Mouse (Mus musculus): ENCODE data around the gene Shprh.
"Not testable (repeated sequence)": the region's sequence is repeated elsewhere in the genome, so short reads cannot be mapped to it uniquely, and the experiment has no call there.

The Shprh gene

GRCm38 (mm10) chr10:11148884-11149741, at the start of gene Shprh:
Shprh (plus strand) TSS chr10:11149427.
- DNase-seq (ENCODE audit: low spot score) = peak; percentile 99

DNA sequence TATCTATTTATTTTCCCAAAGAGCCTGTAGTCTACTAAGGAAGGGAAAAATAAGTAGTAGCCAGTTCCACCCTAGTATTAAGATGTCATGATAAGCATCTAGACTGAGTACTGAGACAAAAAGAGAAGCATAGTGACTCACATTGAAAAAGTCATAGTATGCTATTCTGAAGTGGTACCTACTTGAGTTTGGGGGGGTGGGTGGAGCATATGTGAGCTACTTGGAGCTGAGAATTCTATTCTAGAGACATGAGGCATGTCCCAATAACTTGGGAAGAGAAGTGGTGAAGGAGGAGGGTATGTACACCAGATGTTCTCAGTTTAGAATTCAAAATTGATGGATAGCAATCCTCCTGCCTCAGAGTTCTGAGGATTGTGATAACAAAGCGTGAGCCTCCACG, 27.4 kb upstream of the Shprh start:
- no peak for DNase-seq (ENCODE audit: low spot score)

GRCm38 (mm10) chr10:11145580-11145979, 3.6 kb upstream of the Shprh start:
- DNase-seq (ENCODE audit: low spot score) = no peak

DNA sequence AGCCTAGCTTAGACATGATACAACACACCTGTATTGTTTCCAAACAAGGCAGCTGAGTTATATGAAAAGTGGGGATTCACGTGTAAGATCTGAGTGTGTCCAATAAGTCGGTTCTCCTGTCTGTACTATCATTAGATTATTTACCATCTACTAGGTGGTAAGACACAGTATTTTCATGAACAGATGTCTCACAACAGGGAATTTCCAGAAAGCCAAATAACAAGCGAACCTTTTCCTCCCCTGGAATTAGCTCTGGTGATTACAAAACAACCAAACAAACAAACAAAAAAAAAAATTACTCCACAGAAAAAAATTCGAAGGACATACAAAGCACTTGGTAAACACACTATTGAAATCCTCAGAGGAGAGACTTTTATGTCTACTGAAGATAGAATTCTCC, 781 bp upstream of the Shprh start:
- no peak for DNase-seq (ENCODE audit: low spot score)

DNA sequence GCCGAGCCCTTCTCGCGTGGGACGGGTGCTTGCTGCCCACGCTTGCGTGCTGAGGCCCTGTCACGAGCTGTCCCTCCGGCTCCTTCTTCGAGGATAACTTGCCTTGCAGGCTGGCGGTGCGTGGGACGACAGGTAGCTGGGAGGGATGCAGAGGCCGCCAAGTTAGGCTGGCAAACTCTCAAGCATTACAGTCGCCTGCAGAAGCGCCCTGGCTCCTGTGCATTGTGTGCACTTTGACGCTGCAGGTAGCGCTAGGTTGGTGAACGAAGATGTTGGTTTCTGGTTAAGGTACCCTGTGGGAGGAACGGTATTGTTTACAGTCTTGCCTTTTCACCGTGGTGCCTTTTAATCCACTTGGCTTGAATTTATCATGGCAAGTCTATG, 507 bp downstream of the Shprh start:
- no peak for DNase-seq (ENCODE audit: low spot score)

DNA sequence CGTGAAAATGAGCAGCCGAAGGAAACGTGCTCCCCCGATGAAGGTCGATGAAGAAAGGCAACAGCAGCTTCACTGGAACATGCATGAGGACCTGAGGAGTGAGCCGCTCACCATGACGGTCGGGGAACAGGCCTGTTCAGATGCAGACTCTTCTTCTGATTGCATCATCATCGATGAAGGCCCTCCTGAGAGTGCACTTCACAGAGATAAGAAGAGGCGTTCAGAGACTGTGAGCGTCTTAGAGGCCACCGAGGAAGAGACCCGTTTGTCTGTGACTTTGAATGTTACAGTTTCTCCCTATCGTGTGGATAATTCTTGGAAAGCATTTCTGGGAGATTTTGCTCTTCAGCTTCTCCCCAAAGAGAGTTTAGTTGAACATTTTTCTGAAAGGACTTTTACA, 2.4 kb downstream of the Shprh start:
- no peak for DNase-seq (ENCODE audit: low spot score)

GRCm38 (mm10) chr10:11157039-11157438, 7.8 kb downstream of the Shprh start:
- DNase-seq (ENCODE audit: low spot score) = no peak

- no peak for DNase-seq (ENCODE audit: low spot score)
Measured at GRCm38 (mm10) chr10:11164537-11164936, 15.3 kb downstream of the Shprh start.

DNA sequence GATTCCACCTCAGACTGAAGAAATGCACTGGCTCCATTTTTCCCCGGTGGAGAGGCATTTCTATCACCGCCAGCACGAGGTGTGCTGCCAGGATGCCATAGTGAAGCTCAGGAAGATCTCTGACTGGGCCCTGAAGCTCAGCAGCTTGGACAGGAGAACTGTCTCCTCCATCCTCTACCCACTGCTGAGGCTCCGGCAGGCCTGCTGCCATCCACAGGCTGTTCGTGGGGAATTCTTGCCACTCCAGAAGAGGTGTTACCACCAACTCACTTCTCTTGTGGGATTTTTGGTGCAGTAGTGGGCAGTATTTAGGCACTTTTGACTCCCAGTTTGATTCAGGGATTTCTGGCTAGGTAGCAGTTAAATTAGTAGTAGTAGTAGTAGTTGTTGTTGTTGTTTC, 21.0 kb downstream of the Shprh start:
- no peak for DNase-seq (ENCODE audit: low spot score)

GRCm38 (mm10) chr10:11171615-11172014, 22.4 kb downstream of the Shprh start:
- DNase-seq (ENCODE audit: low spot score) = no peak

DNA sequence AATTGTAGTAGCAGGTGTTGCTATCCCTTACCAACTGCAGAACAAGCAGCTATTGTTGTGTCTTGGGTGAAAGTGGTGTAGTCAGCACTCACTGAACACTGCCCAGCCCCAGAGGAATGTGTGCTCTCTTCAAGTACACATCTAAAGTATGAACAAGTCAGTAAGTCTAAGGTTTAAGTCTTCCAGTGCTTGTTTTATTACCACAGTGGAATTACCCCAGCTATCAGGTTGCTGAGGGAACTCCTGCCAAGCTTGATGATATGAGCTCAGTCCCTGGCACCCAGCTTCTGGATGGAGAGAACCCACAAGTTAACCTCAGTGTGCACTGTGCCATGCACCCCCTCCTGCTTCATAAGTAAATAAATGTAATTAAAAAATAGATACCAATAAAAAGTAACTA, 23.3 kb downstream of the Shprh start:
- DNase-seq (ENCODE audit: low spot score) = no peak

DNA sequence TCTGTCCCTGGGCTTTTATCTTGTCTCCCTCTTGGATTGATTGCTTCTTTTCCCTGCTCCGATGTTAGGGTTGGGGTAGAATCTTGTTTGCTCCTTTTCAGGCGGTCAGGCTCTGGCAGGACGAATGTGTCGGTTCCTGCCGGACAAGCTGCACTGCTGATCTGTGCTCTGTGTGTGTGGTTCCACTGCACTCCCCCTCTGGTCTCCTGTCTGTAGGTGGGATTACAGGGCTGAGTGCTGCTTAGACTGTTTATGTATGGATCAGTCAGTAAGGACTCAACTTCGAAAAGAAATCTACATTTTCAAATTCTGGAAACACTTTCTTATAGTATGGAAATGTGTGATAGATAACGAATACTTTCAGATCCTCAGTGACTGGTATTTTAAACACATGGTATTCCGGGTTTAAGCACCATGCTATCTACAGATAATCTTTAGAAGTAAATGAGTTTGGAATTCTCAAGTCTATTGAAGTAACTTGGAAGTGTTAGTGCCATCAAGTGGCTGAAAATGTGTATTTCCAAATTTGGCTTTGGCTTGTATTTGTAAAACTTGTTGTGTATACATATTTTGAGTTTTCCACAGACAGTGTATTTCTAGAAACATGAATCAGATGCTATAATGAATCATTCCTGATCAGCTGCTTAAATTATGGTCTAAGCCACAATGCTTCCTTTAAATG, 26.7 kb downstream of the Shprh start:
- DNase-seq (ENCODE audit: low spot score) = no peak

- DNase-seq (ENCODE audit: low spot score) = no peak
Measured at GRCm38 (mm10) chr10:11180077-11180476, 30.9 kb downstream of the Shprh start.

DNA sequence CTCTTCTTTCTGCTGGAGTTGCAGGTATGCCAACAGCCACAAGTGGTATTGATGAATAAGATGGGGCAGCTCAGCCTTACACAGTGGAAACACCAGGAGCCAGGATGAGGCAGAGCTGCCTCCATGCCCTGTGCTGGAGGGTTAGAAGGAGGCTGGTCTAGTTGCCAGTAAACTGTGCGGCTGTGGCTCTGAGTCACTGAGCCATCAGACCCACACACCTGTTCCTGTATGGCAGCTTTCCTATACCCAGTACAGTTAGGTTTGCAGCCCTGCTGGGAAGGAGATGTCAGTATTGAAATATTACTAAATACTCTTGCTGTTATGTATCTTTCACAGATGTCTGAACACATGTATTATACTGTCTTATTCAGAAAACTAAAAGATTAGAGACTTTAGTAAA, 48.1 kb downstream of the Shprh start:
- DNase-seq (ENCODE audit: low spot score) = no peak

GRCm38 (mm10) chr10:11198346-11198745, 49.1 kb downstream of the Shprh start:
- no peak for DNase-seq (ENCODE audit: low spot score)

GRCm38 (mm10) chr10:11199980-11200379, 50.8 kb downstream of the Shprh start:
- DNase-seq (ENCODE audit: low spot score) = no peak

DNA sequence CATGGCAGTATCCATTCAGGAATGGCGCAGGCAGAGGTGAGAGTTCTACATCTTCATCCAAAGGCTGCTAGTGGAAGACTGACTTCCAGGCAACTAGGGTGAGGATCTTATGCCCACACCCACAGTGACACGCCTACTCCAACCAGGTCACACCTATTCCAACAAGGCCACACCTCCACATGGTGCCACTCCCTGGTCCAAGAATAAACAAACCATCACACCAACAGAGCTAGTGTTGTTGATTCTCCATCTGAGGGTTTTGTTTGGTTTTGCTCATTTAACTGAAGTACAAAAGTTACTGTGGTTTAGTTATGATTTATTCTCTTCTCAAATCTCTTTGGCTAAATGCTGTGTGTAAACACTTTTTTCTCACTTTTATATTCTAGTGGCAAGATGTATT, 56.7 kb downstream of the Shprh start:
- DNase-seq (ENCODE audit: low spot score) = not testable (repeated sequence)

- no peak for DNase-seq (ENCODE audit: low spot score)
Measured at GRCm38 (mm10) chr10:11208670-11209069, 59.4 kb downstream of the Shprh start.

- DNase-seq (ENCODE audit: low spot score) = no peak
Measured at GRCm38 (mm10) chr10:11212003-11212402, 62.8 kb downstream of the Shprh start.

- DNase-seq (ENCODE audit: low spot score) = no peak
Measured at GRCm38 (mm10) chr10:11226442-11226841, 77.2 kb downstream of the Shprh start.

- no peak for DNase-seq (ENCODE audit: low spot score)
Measured at GRCm38 (mm10) chr10:11229545-11230178, 80.4 kb downstream of the Shprh start.

GRCm38 (mm10) chr10:11233208-11233607, 84.0 kb downstream of the Shprh start:
- DNase-seq (ENCODE audit: low spot score) = no peak

GRCm38 (mm10) chr10:11242988-11243387, 93.8 kb downstream of the Shprh start:
- not testable (repeated sequence) for DNase-seq (ENCODE audit: low spot score)
